Mouse (Mus musculus): ENCODE data around the gene Noxo1. TPM values are rescaled to one million over a fixed set of nuclear protein-coding genes. Genes with fewer than 3 reads are reported as not detected.
"Not testable (repeated sequence)": the region's sequence is repeated elsewhere in the genome, so short reads cannot be mapped to it uniquely, and the experiment has no call there.

The Noxo1 gene
- 1 to 10 TPM; 1.2 to 1.4 TPM for polyA plus RNA-seq (2017; shearing (Covaris generic))

GRCm38 (mm10) chr17:24696011-24696697, at the start of gene Noxo1, which contains the start of gene Gfer:
Noxo1 (plus strand) TSS chr17:24696234.
Gfer (minus strand) TSS chr17:24696156.
- peak; percentile 93 for ATAC-seq

DNA sequence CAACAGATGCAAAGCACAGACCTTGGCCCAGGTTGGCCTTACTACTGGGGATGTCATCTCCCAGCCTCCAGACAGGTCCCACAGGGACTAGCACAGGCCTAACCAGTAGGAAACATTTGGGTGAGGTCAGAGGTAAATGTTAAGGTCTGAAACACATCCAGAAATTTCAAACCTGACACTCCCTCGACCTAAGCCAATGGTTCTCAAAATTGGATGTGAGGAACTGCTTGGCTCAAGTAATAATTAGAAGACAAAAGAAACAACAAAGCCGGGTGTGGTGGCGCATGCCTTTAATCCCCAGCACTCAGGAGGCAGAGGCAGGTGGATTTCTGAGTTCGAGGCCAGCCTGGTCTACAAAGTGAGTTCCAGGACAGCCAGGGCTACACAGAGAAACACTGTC, 49.7 kb upstream of the Noxo1 start:
- no peak for ATAC-seq

GRCm38 (mm10) chr17:24647493-24647892, 48.5 kb upstream of the Noxo1 start:
- no peak for ATAC-seq

DNA sequence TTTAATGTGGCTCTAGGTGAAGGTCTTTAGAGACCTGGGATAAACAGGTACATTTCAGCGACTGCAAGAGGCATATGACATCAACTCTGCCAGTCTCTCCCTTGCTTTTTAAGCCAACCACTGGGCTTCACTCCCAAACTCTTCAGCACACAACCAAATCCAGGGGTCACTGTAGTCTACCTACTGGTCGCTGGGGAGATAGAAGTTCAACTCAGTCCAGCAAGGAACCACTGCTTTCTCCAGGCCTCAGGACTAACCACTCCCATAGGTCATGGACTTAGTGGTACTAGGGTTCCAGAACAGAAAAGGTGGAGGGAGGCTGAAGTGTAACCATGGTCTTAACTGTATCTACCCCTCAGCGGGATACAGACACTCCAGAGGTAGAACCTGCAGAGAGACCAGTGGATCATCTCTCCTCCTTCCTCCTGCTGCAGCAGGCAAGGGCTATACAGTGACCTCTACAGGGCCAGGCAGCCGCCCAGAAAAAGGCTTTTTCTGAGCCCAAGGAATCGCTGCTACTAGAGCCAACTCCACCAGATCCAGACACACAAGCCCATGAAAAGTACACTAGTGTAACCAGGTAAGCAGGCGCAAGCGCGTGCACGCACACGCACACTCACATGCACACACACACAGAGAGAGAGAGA, 47.2 kb upstream of the Noxo1 start:
- no peak for ATAC-seq

GRCm38 (mm10) chr17:24649581-24650069, 46.4 kb upstream of the Noxo1 start:
- ATAC-seq, result no peak

DNA sequence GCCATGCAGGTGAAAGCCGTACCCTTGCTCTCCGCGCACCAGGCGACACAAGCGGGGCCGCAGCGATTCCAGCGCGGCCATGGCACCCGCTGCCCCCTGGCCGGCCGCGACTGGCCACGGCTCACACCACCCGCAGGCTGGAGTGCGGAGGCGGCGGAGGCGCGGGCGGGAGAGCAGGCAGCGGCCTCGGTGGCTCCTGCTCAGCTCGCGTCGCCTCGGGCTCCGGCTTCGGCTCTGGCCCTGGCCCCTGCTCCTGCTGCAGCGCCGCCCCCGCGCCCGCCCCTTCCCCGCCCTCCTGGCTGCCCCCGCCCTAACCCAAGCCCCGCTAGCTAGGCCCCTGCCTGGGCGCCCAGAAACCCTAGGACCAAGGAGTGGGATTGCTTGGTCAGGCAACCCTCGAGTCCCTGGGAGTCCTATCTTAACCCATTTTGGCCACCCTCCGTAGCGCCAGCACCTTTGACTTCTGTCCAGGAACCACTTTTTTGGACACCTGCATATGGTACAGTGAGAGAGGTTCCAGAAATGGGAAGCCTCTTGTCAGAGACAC, 45.9 kb upstream of the Noxo1 start, which contains the start of gene Slc9a3r2:
Gene Slc9a3r2, minus strand, starts transcription at position 258 of the 547 bp plus-strand sequence.
- ATAC-seq, result no peak

- no peak for ATAC-seq
Measured at GRCm38 (mm10) chr17:24650766-24651165, 45.3 kb upstream of the Noxo1 start.

DNA sequence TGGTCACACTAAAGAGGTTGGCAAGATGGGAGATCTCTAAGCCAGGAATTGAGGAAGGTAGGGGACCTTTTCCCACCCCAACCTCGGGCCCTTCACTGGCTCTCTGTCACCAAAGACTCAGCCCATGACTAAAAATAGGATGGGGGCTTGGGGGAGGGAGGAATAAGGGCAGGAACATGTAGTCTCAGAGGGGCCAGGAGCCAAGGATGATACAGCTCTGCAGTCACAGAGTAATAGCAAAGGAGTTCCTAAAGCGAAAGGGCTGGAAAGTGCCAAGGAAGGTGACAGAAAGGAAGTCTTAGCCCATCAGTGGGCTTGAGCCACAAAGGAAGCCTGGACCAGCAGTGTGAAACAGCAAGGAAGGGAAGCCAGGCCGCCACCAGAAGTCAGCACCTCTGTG, 44.2 kb upstream of the Noxo1 start:
- ATAC-seq, result no peak

- ATAC-seq, result peak; percentile 74
Measured at GRCm38 (mm10) chr17:24653967-24654710, 41.9 kb upstream of the Noxo1 start.

GRCm38 (mm10) chr17:24654969-24655368, 41.1 kb upstream of the Noxo1 start:
- no peak for ATAC-seq

- no peak for ATAC-seq
Measured at GRCm38 (mm10) chr17:24658017-24658758, 37.8 kb upstream of the Noxo1 start, which contains the start of gene Npw. Npw (minus strand) TSS chr17:24658457.

GRCm38 (mm10) chr17:24667011-24667410, 29.0 kb upstream of the Noxo1 start:
- ATAC-seq, result not testable (repeated sequence)

DNA sequence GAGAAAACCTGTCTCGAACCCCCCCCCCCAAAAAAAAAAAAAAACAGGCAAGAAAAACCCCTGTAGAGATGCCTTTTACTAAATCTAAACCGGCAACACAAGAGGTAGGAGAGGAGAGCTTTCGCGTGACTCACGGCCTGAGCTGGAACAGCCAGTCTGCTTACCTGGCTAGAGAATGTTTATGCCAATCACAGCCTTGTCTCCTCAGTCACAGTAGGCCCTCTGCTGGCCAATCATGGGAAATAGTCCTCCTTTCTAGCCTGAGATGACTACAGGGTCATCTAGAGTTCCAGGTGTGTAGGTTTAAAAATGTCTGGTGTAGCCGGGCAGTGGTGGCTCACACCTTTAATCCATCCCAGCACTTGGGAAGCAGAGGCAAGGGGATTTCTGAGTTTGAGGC, 28.6 kb upstream of the Noxo1 start:
- peak; percentile 46 for ATAC-seq

DNA sequence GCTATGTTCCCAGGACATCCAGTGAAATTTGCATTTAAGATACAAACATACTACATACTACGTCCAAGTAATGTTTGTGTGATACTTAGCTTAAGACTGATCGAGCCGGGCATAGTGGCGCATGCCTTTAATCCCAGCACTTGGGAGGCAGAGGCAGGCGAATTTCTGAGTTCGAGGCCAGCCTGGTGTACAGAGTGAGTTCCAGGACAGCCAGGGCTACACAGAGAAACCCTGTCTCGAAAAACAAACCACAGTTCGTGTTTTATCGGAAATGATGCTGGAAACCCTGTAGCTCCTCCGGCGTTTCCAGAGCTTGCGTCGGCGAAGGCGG, 26.9 kb upstream of the Noxo1 start:
- ATAC-seq, result not testable (repeated sequence)

DNA sequence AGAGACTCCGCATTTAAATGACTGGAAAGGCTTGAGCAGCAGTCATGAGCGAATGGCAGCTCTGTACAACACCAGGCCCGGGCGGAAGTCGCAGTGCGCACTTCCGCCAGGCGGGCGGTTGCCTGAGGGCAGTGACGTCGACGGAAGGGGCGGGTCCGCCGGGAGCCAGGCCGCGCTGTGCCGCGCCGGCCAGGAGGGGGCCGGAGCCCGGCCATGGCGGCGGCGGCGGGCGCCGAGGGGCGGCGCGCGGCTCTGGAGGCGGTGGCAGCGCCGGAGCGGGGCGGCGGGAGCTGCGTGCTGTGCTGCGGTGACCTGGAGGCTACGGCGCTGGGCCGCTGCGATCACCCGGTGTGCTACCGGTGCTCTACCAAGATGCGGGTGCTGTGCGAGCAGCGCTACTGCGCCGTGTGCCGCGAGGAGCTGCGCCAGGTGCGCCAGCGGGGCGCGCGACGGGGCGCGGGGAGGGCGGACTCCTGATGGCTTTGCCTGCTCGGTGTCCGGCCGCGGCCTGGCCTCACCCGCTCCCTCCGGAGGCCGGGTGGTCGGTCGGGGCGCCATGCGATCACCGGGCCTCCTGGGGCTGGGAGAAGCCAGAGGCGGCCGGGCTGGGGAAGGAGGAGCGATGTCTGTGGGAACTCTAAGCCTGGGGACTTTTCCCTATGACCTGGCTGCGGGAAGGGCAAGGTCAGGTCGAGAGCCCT, 26.3 kb upstream of the Noxo1 start, which contains the start of gene Zfp598:
Gene Zfp598, plus strand, starts transcription at position 143 of the 701 bp plus-strand sequence.
- ATAC-seq, result peak; percentile 98

DNA sequence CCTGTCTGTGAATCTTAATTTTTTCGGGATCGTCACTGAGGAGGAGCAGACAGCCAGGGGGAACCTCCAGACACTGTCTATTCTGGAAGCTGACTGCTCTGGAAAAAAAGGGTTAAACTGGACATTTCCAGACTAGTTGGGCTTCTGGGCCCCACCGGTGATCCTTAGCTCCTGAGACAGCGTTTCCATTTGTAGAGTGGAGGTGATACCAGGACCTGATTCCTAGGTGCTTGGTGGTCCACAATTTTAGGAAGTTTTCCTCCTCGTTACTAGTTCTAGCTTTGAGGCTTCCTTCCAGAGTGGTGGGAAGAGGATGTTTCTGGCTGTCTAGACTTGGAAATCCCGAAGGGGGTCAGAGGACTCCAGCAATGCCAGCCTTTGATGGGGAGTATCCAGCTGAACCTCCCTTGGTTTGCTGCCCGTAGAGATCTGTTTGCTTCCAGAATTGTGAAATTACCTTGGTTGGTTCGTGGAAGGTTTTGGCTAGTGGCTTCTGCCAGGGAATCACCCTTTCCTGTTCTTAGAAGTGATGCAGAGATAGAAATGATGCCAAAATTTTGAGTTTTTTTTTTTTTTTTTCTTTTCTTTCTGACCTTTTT, 25.7 kb upstream of the Noxo1 start:
- no peak for ATAC-seq

GRCm38 (mm10) chr17:24671346-24671745, 24.7 kb upstream of the Noxo1 start:
- ATAC-seq, result no peak

DNA sequence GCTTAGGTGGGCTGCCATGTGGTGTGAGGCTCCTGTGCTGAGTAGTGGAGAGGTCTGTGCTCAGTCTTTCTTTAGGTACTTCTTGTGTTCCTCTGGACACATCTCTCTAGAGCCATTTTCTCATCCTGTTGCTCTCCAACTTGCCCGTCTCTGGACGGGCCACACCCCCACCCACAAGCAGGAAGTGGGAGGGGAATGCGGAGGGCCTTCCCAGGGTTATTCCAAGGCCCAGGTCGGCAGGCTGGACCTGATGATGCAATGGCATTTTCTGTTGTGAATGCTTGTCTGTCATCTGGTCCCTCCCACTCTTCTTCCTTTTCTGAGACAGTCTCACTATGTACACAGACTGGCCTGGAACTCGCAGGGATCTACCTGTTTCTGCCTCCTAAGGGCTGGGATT, 23.9 kb upstream of the Noxo1 start:
- no peak for ATAC-seq

DNA sequence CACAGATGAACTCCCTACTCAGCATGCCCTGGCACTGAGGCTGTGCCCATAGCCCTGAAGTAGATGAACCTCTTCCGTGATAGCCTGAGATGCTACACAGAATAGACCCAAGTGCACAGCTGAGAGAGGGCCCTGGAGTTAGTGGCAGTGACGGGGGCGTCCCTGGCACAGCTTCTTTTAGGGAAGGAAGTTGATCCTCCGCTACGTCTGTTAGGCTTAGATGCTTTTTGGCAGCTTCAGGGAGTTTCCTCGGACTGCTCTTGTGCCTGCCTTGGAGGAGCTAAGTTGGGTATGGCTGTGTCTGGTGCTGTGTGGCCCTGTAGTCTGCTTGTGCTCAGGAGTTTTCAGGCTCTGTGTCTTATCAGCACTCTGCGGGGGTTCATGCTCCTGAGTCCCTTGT, 21.8 kb upstream of the Noxo1 start:
- no peak for ATAC-seq

GRCm38 (mm10) chr17:24676187-24676586, 19.8 kb upstream of the Noxo1 start:
- peak; percentile 85 for ATAC-seq

DNA sequence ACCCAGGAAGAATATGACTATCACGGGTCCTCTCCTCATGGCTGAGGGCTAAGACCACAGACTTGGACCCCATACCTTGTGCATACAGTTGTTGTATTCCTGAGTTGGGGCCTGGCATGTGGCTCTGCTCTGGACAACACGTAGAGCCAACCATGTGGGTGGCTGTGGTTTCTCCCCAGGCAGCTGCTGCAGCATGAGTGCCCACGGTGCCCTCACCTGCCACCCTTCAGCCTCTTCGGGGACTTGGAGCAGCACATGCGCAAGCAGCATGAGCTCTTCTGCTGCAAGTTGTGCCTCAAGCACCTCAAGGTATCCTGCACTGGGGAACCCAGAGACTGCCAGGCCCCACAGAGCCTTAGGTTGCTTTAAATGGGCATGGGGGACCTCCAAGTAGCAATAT, 19.2 kb upstream of the Noxo1 start:
- no peak for ATAC-seq

Measured in CD4-positive, CD25-positive, alpha-beta regulatory T cell, adult 4 months (primary cell).